Mouse (Mus musculus) G1E (cell line): ENCODE measurements at regions not wholly inside any gene's neighbourhood (a gene's known extent, or its start where the extent isn't known, plus 50 kb on each side); places are given as distances from the start of the nearest gene placed in this dataset.

Experiments used
- CTCF ChIP-seq: IDR thresholded peaks from 2 replicates; pipeline ENCODE4 v1.5.1; 2012; ENCODE audit warnings: low read depth, low read length, inconsistent platforms, mixed read lengths
- GATA1 ChIP-seq: IDR thresholded peaks from 2 replicates; pipeline ENCODE4 v1.6.1; 2012; ENCODE audit warnings: borderline replicate concordance, low read length, inconsistent platforms, mixed read lengths
- POLR2AphosphoS5 ChIP-seq: IDR thresholded peaks from 2 replicates; pipeline ENCODE4 v1.6.1; 2012; ENCODE audit warnings: low read depth, low read length, inconsistent platforms; ENCODE audit not compliant: insufficient replicate concordance
- TAL1 ChIP-seq: conservative IDR thresholded peaks from 2 replicates; pipeline ENCODE4 v1.6.1; 2012; ENCODE audit warnings: low read depth, low read length, inconsistent platforms, mixed read lengths

GRCm38 (mm10) chr11:31734091-31734490, 62.4 kb upstream of the Bod1 start:
- TF ChIP-seq POLR2AphosphoS5 (no peak), CTCF (no peak), GATA1 (no peak), TAL1 (no peak)
